Mouse (Mus musculus) macrophage (primary cell): ENCODE measurements around the gene Tle3. TPM values are rescaled to one million over a fixed set of nuclear protein-coding genes. Genes with fewer than 3 reads are reported as not detected.

ENCODE experiments used
- H3K27ac ChIP-seq: fragments of 350-480 bp; formaldehyde crosslinking; 2 replicates; pipeline ENCODE4 v1.9.0; 2021
- H3K36me3 ChIP-seq: fragments of 350-480 bp; formaldehyde crosslinking; 2 replicates; pipeline ENCODE4 v1.9.0; 2021; ENCODE audit errors: inconsistent target
- H3K4me3 ChIP-seq: fragments of 350-480 bp; formaldehyde crosslinking; 2 replicates; pipeline ENCODE4 v1.9.0; 2021; ENCODE audit errors: inconsistent target
- H3K79me2 ChIP-seq: fragments of 350-480 bp; formaldehyde crosslinking; 2 replicates; pipeline ENCODE4 v1.9.0; 2021; ENCODE audit errors: inconsistent target
- WGBS: methylation state at CpG from one replicate; pipeline ENCODE4 v1.1.7; 2026; ENCODE audit warnings: inconsistent platforms; ENCODE audit not compliant: missing documents; 5-methylcytosine and 5-hydroxymethylcytosine counted together
- polyA plus RNA-seq: library from polyadenylated mRNA; stranded (reverse); fragments of 250-400 nt; gene quantifications from 3 replicates; pipeline ENCODE4 v1.2.4, GENCODE M21; 2018; ENCODE audit warnings: inconsistent platforms

The Tle3 gene
- polyA plus RNA-seq, 1 experiment from 2014 or later, result 59.0 TPM

DNA sequence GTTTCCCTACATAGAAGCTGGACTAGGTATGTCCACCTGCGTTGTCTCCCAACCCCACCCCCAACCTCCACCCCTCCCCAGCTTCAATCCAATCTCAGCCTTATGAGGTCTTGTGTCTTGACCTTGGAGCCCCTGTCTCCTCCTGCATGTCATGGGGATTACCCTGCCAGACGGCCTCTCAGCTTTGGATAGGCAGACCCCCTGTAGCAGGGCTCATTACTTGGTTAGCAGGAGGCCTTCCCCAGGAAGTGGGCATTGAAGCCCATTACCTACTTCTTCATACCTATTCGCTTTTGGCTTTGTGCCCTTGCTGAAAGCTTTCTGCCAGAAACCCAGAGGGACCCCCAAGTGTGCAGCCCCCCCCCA, 32.4 kb downstream of the Tle3 start:
- Histone ChIP-seq H3K4me3 (no peak overlapping the region), H3K79me2 (no peaks in the 10 kb centered on the region), H3K36me3 (peaks cover 90% of the 10 kb centered on the region), H3K27ac (no peak overlapping the region)
- WGBS, result 98% methylated on average over 3 of the region's 3 CpGs

DNA sequence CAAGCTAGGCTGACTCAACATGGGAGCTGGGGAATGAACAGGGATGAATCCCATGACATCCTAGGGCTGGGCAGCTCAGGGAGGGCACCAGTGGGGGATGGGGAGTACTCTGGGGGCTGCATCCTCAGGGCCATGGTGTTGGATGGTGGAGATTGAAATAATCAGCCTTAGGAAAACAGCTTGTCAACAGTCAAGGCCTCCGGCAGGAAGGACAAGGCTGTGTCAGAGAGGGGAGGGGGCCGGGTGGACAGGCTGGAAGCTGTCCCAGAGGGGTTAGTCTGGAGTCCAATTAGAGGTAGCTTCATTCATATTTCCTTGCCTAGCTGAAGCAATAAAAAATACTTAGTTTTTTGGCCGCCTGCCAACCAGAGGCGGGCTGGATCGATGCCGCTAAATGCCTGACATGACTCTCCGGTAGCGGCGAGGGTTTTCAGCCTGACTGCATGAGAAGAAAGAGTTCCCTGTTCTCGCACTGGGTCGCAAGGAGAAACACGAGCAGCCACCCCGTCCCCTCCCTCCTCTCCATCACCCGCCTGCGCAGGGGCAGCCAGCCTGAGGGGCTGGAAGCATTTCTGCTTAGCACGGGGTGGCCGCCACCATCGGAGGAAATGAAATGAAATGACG, 32.9 kb downstream of the Tle3 start:
- no peak overlapping the region for H3K27ac ChIP-seq
- peaks cover 90% of the 10 kb centered on the region for H3K36me3 ChIP-seq
- 99% methylated on average over 19 of the region's 19 CpGs for WGBS
- H3K4me3 ChIP-seq, result no peak overlapping the region
- H3K79me2 ChIP-seq, result no peaks in the 10 kb centered on the region

DNA sequence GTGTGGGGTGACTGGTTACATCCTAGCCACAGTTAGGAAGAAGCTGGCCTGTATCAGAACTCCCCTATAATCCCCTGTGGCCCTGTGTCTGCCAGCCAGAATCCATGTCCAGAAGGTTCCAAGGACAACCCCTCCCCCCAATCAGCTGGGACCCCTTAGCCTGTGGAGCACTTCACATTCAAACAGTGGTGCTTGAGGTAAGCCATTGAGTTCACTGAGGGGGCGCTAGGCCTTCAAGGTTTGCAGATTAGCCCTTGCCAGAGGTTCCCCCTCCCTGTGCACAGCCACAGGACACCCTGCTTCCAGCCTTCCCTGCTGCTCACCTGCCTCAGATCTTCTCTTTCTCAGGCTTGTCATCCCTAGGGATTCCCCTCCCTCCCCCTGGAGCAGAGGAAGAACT, 34.2 kb downstream of the Tle3 start:
- no peak overlapping the region for H3K27ac ChIP-seq
- WGBS, result 100% methylated on average over 1 of the region's 1 CpGs
- H3K4me3 ChIP-seq, result no peak overlapping the region
- H3K79me2 ChIP-seq, result no peaks in the 10 kb centered on the region
- peaks cover 97% of the 10 kb centered on the region for H3K36me3 ChIP-seq

DNA sequence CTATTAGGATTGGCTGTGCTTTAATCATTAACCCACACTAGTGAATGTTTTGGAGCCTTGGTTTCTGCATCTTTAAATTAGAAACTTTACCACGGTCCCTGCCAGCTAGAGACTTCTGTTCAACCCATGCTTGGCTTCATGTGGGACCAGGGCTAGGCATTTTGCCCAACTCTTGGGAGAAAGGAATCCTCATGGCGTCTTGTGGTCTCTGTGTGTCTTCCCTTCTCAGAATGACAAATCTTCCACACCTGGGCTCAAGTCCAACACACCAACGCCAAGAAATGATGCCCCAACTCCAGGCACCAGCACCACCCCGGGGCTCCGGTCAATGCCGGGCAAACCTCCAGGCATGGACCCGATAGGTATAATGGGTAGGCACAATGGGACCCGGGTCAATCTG, 36.9 kb downstream of the Tle3 start:
- WGBS, result 96% methylated on average over 8 of the region's 8 CpGs
- H3K27ac ChIP-seq, result no peak overlapping the region
- H3K79me2 ChIP-seq, result no peaks in the 10 kb centered on the region
- H3K36me3 ChIP-seq, result peaks cover 99% of the 10 kb centered on the region
- H3K4me3 ChIP-seq, result no peak overlapping the region

DNA sequence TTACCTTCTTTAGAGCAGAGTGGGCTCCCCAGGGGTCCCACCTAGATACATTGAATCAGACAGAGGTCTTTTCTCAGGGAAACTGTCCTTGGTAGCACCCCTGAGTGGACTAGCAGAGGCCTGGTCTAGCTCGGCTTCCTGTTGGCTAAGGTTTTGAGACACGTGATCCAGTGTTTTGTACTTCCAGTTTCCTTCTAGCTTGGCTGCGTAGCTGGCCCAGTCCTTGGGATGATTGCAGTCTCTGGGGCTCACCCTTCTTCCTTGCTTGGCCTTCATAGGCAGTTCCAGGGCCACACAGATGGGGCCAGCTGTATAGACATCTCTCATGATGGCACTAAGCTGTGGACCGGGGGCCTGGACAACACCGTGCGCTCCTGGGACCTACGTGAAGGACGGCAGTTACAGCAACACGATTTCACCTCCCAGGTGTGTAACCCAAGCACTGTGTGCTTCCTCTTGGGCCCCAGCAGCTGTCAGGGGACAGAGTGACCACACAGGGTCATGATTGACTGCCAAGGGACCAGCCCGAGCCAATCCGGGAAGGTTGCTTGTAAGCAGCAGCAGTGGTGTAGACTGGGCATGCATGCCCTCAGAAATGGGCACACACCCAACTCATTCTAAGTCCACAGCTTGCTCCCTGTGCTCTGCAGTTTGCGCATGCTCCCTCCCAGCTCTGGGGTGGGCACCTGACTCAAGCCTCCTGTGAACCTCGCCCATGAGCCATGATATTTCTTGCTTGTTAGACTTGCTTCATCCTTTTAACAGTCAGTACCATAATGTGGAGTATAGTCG, 41.7 kb downstream of the Tle3 start:
- Histone ChIP-seq H3K36me3 (peaks cover 82% of the 10 kb centered on the region), H3K79me2 (no peaks in the 10 kb centered on the region), H3K27ac (no peak overlapping the region), H3K4me3 (no peak overlapping the region)
- WGBS, result 90% methylated on average over 14 of the region's 14 CpGs

DNA sequence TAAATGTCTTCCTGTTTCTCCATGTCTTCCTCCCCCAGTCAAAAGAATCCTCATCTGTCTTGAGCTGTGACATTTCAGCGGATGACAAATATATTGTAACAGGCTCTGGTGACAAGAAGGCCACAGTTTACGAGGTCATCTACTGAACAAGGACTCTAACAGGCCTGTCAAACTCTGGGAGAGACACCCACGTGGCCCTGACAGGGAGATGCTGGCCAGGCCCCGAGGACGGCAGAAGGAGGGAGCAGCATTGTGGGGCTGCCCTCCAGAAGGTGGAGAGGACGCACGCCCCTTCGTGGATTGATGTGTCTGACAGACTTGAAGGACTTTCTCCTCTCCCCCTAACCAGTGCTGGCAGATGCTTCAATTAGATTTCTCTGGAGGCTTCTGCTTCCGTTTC, 44.4 kb downstream of the Tle3 start:
- WGBS, result 91% methylated on average over 9 of the region's 9 CpGs
- Histone ChIP-seq H3K36me3 (peaks cover 55% of the 10 kb centered on the region), H3K27ac (no peak overlapping the region), H3K79me2 (no peaks in the 10 kb centered on the region), H3K4me3 (no peak overlapping the region)

DNA sequence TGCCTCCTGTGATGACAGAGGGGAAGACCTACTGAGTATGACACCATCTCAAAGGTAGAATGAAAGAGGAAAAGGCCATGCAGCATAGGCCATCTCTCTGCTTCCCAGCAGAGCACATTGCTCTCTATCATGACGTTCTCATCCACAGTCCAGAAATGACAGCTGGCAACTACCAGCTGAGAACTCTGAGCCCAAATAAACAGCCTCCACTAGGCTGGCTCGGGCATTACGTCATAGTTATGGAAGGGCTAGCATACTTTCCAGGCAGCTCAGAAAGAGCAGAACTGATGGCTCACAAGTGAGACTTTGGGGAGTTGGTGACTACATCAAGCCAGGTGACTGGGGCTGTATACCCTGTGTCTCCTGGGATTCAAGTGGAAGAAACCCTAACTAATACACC, 49.5 kb downstream of the Tle3 start:
- Histone ChIP-seq H3K4me3 (no peak overlapping the region), H3K79me2 (no peaks in the 10 kb centered on the region), H3K27ac (no peak overlapping the region), H3K36me3 (peaks cover 4% of the 10 kb centered on the region; the same call in 1 of the 2 replicates)
- whole genome bisulfite sequencing, result 94% methylated on average over 3 of the region's 3 CpGs

DNA sequence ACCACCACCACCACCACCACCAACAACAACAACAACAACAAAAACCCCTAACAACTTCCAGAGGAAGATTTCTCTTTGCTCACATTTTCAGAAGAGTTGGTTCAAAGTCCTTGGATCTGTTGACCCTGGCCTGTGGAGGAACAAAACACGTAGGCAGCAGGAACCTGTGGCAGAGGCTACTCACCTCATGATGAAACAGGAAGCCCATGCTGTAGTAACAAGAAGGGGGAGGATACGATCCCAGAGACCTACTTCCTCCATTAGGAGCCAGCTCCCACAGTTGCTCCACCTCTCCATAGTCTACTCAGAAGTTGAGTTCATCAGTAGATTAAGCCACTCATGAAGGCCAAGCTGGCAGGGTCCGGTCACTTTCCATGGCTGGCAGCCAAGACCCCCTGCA, 52.1 kb downstream of the Tle3 start:
- no peak overlapping the region for H3K4me3 ChIP-seq
- H3K36me3 ChIP-seq, result no peaks in the 10 kb centered on the region
- H3K79me2 ChIP-seq, result no peaks in the 10 kb centered on the region
- H3K27ac ChIP-seq, result no peak overlapping the region
- 38% methylated on average over 3 of the region's 3 CpGs for WGBS

DNA sequence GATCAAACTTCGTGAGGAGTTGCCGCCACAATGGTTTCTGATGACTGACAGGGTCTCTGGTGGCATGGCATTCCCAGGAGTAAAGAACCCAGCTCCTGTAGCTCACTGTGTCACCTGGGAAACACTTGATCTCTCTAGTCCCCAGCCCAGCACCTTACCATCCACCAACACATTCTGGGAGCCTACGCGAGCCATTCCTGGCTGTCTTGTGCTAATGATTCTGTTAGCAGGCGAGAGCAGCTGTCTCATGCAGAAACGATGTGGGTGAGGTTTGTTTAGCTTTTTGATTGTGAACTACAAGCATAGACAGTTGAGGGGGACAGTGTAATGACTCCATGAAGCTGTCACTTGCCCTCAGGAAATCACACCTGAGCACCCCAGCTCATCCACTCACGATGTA, 54.3 kb downstream of the Tle3 start:
- Histone ChIP-seq H3K36me3 (no peaks in the 10 kb centered on the region), H3K79me2 (no peaks in the 10 kb centered on the region), H3K27ac (no peak overlapping the region), H3K4me3 (no peak overlapping the region)
- 100% methylated on average over 6 of the region's 7 CpGs for WGBS

DNA sequence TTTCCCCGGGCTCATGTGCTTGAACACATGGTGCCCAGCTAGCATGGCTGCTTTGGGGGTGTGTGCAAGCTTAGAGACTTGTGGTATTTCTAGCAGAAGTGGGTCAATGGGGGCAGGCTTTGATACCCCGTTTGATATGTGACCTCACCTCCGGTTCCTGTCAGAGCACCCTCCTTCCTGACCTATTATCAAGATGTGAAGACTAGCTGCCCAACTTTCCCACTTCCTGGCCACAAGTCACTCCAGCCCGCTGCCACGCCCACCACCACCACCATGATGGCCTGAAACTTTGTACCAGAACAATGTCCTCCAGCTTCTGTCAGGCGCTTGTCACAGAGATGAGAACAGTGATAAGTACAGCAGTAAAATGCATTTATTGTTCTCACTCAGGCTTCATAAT, 54.9 kb downstream of the Tle3 start:
- 31% methylated on average over 5 of the region's 6 CpGs for WGBS
- H3K4me3 ChIP-seq, result no peak overlapping the region
- no peak overlapping the region for H3K27ac ChIP-seq
- H3K79me2 ChIP-seq, result no peaks in the 10 kb centered on the region
- no peaks in the 10 kb centered on the region for H3K36me3 ChIP-seq

DNA sequence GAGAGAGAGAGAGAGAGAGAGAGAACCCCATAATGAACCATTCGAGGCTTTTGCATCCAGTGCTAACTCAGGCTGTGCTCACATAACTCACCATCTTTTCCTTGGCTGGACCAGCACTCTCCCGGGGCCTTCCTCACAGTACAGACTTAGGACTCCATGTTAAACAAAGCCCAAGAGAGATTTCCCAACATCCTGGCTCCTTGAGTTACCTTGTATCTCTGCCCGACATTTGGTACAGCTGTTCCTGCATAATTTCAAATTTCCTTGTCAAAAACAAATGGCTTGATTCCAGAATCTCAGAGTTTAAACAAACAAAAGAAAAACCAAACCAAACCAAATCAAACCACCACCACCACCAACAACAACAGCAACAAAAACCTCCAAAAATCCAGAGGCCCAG, 55.7 kb downstream of the Tle3 start:
- Histone ChIP-seq H3K27ac (no peak overlapping the region), H3K36me3 (no peaks in the 10 kb centered on the region), H3K79me2 (no peaks in the 10 kb centered on the region), H3K4me3 (no peak overlapping the region)
- WGBS, result 96% methylated on average over 3 of the region's 3 CpGs

DNA sequence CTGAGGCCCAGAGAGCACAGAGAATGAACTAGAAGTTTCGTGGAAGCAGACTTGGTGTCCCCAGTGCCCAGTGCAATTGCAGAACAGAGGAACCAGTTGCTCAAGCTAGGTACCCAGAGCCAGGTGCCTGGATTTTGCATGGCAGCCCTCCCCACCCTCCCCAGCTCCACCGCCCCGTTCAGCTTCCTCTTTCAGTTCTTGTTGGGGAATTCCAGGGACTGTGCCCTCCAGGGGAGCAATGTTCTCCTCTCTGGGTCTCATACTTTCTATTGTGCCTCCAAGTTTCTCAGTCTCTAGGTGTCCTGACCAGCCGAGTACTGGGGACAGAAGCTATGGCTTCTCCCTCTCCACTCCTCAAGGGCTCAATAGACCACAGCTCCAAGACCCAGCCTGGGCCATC, 59.7 kb downstream of the Tle3 start:
- Histone ChIP-seq H3K36me3 (no peaks in the 10 kb centered on the region), H3K79me2 (no peaks in the 10 kb centered on the region), H3K4me3 (no peak overlapping the region), H3K27ac (no peak overlapping the region)
- WGBS, result 54% methylated on average over 2 of the region's 4 CpGs

DNA sequence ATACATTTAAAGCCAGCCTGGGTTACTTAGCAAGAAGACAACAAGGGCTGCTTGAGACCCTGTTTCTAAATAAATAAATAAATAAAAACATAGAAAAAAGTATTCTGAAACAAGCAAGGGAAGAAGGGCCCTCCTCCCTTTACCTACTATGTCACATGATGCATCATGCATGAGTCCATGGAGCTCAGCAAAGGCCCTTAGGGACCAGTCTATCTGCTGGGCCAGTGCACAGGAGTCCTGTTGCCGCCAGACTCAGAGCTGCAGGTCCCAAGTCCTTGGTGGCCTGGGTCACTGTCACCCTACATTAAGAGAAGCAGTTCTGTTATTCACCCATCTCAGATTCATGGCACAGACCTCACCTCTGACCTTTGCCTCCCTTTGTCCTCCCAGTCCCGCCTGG, 61.0 kb downstream of the Tle3 start:
- H3K27ac ChIP-seq, result no peak overlapping the region
- no peak overlapping the region for H3K4me3 ChIP-seq
- no peaks in the 10 kb centered on the region for H3K79me2 ChIP-seq
- no peaks in the 10 kb centered on the region for H3K36me3 ChIP-seq
- WGBS, result 89% methylated on average over 2 of the region's 2 CpGs

DNA sequence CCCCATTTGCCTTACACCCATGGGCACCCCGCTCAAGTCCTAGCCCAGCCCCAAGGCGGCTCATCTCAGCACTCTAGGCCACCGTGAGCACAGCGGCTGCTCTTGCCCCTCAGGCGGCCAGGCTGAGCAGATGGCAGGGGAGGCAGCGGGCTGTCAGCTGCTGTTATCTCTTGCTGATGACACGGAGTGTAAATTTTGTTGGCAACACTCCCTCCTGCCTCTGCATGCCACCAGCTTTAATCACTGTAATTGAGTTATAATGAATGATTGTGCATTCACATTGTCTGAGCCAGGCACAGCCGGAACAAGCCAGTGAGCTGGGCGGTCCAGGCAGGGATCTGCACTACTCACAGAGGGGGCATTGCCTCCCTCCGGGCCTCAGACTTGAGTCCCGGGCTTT, 61.9 kb downstream of the Tle3 start:
- no peaks in the 10 kb centered on the region for H3K36me3 ChIP-seq
- no peaks in the 10 kb centered on the region for H3K79me2 ChIP-seq
- WGBS, result 97% methylated on average over 11 of the region's 11 CpGs
- peak overlapping the region; percentile 72 for H3K27ac ChIP-seq
- no peak overlapping the region for H3K4me3 ChIP-seq

DNA sequence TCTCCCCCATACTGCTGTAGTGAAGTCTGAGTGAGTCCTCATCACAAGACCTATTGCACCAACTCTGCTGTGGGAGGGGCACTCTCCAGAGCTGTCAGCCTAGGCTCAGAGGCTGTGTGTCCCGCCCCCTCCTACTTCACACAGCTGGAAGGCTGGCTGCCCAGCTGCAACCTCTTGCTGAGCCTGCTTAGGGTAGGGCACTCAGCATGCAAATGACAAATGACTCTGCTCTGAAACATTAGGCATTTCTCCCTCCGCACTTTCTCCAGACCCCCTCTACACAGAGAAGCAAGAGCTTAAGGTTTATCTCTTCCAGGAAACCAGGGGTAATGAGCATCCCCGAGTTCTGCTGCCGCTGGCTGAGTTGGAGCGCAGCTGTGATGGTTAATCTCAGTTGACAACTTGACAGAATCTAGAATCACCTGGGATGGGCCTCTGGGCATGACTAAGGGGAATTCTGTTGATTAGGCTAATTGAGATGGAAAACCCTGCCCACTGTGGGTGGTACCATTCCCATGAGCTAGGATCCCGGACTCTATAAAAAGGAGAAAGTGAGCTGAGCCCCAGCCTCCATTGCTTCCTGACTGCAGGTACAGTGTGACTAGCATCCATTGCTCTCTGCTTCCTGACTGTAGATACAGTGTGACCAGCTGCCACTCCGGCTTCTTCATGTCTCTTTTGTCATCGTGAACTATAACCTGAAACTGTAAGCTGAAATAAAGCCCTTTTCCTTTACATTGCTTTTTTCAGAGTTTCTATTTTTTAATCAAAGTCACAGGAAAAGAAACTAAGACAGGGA, 63.2 kb downstream of the Tle3 start:
- no peaks in the 10 kb centered on the region for H3K36me3 ChIP-seq
- H3K4me3 ChIP-seq, result no peak overlapping the region
- H3K79me2 ChIP-seq, result no peaks in the 10 kb centered on the region
- 77% methylated on average over 8 of the region's 8 CpGs for WGBS
- peak overlapping the region; percentile 72 for H3K27ac ChIP-seq
